Mouse (Mus musculus) kidney, embryonic 14.5 days (tissue): ENCODE measurements around the gene Fndc1. TPM values are rescaled to one million over a fixed set of nuclear protein-coding genes. Genes with fewer than 3 reads are reported as not detected.

Experiments used
- ATAC-seq: fragments of 200-750 bp; cut with Nextera tagmentation; 2 replicates; pipeline ENCODE4 v1.8.0; 2017; ENCODE audit warnings: moderate number of reproducible peaks, mild to moderate bottlenecking, moderate TSS enrichment, moderate library complexity; ENCODE audit not compliant: low FRiP score, low TSS enrichment
- H3K27ac ChIP-seq: fragments of 300-500 bp; sonication (generic); 2 replicates; pipeline ENCODE4 v1.5.1; 2014; ENCODE audit warnings: low read depth, mild to moderate bottlenecking, low read length, moderate library complexity, mixed read lengths
- H3K27me3 ChIP-seq: fragments of 300-500 bp; sonication (generic); 2 replicates; pipeline ENCODE4 v1.6.1; 2014; ENCODE audit warnings: mild to moderate bottlenecking, low read length; ENCODE audit not compliant: control insufficient read depth, insufficient read depth
- H3K36me3 ChIP-seq: fragments of 300-500 bp; sonication (generic); 2 replicates; pipeline ENCODE4 v1.6.1; 2014; ENCODE audit warnings: low read length, mixed read lengths; ENCODE audit not compliant: control insufficient read depth, insufficient read depth
- H3K4me1 ChIP-seq: fragments of 300-500 bp; sonication (generic); 2 replicates; pipeline ENCODE4 v1.6.1; 2014; ENCODE audit warnings: low read length, mixed read lengths; ENCODE audit not compliant: control insufficient read depth, insufficient read depth
- H3K4me2 ChIP-seq: fragments of 300-500 bp; sonication (generic); replicated peaks from 2 replicates; pipeline ENCODE4 v1.6.1; 2014; ENCODE audit warnings: low read depth, mild to moderate bottlenecking, low read length
- H3K4me3 ChIP-seq: fragments of 300-500 bp; sonication (generic); 2 replicates; pipeline ENCODE4 v1.5.1; 2014; ENCODE audit warnings: mild to moderate bottlenecking, low read length
- H3K9ac ChIP-seq: fragments of 300-500 bp; sonication (generic); 2 replicates; pipeline ENCODE4 v1.6.1; 2014; ENCODE audit warnings: low read depth, mild to moderate bottlenecking, low read length, moderate library complexity
- H3K9me3 ChIP-seq: fragments of 300-500 bp; sonication (generic); 2 replicates; pipeline ENCODE4 v1.6.1; 2016; ENCODE audit warnings: low read length; ENCODE audit not compliant: control insufficient read depth
- WGBS: fragments of 180-500 bp; shearing (Covaris S2); extraction: QIAGEN DNeasy Blood & Tissue Kit; methylation state at CpG from one replicate; pipeline ENCODE4 v1.1.7; 2014; 5-methylcytosine and 5-hydroxymethylcytosine counted together
- microRNA-seq: library from miRNA; unstranded; fragments of <30 nt; microRNA quantifications from one replicate; pipeline ENCODE4, GENCODE M21; 2016
- polyA plus RNA-seq: library from polyadenylated mRNA; unstranded; fragments of >200 nt; fragmentation: Nextera tagmentation; extraction: Ambion mirVana; gene quantifications from 2 replicates; pipeline ENCODE4 v1.2.1, GENCODE M21; 2014

Fndc1 gene
- polyA plus RNA-seq, 1 experiment from 2014 or later = 0.11 TPM

DNA sequence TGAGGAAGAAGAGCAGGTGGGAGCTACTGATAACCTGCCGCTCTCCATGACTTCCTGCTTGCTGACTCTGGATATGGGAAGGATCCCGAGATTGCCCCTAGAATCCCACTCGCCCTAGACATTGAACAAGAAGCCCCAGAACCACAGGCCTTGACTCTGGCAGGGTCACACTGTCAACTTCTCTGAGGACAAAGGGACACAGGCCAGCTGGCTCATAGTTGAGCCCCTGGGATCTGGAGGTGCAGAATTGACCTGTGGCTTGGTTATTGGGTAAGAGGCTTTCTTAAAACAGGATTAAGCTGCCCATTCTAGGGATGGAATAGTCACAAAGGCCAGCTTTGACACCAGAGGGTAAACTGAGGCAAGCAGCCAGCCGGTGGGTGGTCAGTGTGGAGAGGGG lies 136.8 kb downstream of the Fndc1 start:
- H3K4me3 ChIP-seq = no peak overlapping the region
- no peak overlapping the region for H3K9ac ChIP-seq
- H3K4me2 ChIP-seq = no peak overlapping the region
- H3K9me3 ChIP-seq = no peaks in the 10 kb centered on the region
- 85% methylated on average over 4 of the region's 4 CpGs for WGBS
- no peak overlapping the region for H3K27ac ChIP-seq
- H3K27me3 ChIP-seq = no peaks in the 10 kb centered on the region
- no peak for ATAC-seq
- H3K4me1 ChIP-seq = no peaks in the 10 kb centered on the region
- no peaks in the 10 kb centered on the region for H3K36me3 ChIP-seq

Small RNAs within 50 kb of the gene (microRNA-seq; reads per million reads assigned to microRNA genes)
- gene Gm25872 = not detected

Other genes starting within 250 kb of the Fndc1 start
- gene Tagap, start 98.7 kb upstream of the Fndc1 start, polyA plus RNA-seq = 0.66 and 0.93 TPM in 2 replicates
- 50.9 and 67.2 TPM in 2 replicates for gene Rsph3a, start 118.3 kb upstream of the Fndc1 start, polyA plus RNA-seq